Comparison of ENCODE assay signal across 1 mouse cellular context in the genomic region with DNA sequence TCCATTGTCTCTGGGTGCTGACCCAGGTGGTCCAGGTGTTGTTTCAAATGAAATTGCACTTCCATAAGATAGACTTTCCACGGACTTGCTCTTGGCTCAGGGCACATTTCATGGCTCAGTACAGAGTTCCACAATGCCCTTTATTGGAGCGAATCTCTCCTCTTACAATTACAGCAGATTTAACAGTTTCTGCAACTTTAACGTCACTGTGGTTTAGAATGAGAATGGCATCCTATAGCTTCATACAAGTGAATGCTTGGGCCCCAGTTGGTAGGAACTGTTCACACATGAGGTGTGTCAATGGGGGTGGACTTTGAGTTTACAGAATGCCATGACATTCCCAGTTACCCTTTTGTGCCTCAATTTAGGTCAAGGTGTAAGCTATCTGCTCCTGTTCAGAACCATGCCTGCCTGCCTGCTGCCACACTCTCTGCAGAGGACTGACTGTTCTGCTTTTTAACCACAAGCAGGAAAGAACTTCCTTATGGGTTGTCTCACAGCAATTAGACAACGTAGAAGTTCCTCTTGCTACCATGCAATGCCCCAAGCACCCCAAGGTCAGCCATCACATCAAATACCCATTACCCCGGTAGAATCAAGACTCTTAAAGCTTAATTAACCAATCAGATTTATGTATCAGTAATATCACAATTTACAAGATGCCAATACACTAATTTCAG. TPM values are rescaled to one million over a fixed set of nuclear protein-coding genes. Genes with fewer than 3 reads are reported as not detected.
"Had no signal": no experiment of that assay in that cellular context is flagged by ENCODE, and none has a peak within 500 bp of the region (broad histone marks: within the 10 kb centered on the region; RNA-seq: fewer than 3 reads in every experiment).

No protein-coding gene starts in this region.

RNA-seq across cellular contexts. Expression of a gene that starts 42.4 kb away (rescaled TPM):
- polyA plus RNA-seq: liver, postnatal 0 days had no signal
